Mouse (Mus musculus) intestine, embryonic 16.5 days (tissue): ENCODE data around the gene Dlg4. TPM values are rescaled to one million over a fixed set of nuclear protein-coding genes. Genes with fewer than 3 reads are reported as not detected.

Source experiments
- ATAC-seq: fragments of 200-750 bp; cut with Nextera tagmentation; 2 replicates; pipeline ENCODE4 v1.8.0; 2017; ENCODE audit warnings: moderate TSS enrichment, moderate library complexity
- H3K27ac ChIP-seq: fragments of 300-500 bp; sonication (generic); 2 replicates; pipeline ENCODE4 v1.5.1; 2014; ENCODE audit warnings: mild to moderate bottlenecking, low read length
- H3K27me3 ChIP-seq: fragments of 300-500 bp; sonication (generic); replicated peaks from 2 replicates; pipeline ENCODE4 v1.6.1; 2014; ENCODE audit warnings: low read length, control low read depth, mixed read lengths; ENCODE audit not compliant: control insufficient read depth, insufficient read depth
- H3K36me3 ChIP-seq: fragments of 300-500 bp; sonication (generic); 2 replicates; pipeline ENCODE4 v1.6.1; 2014; ENCODE audit warnings: low read length, control low read depth; ENCODE audit not compliant: control insufficient read depth, insufficient read depth
- H3K4me1 ChIP-seq: fragments of 300-500 bp; sonication (generic); 2 replicates; pipeline ENCODE4 v1.6.1; 2014; ENCODE audit warnings: low read length, control low read depth, mixed read lengths; ENCODE audit not compliant: control insufficient read depth, insufficient read depth
- H3K4me2 ChIP-seq: fragments of 300-500 bp; sonication (generic); 2 replicates; pipeline ENCODE4 v1.6.1; 2014; ENCODE audit warnings: low read depth, low read length, control low read depth
- H3K4me3 ChIP-seq: fragments of 300-500 bp; sonication (generic); 2 replicates; pipeline ENCODE4 v1.5.1; 2014; ENCODE audit warnings: mild to moderate bottlenecking, low read length
- H3K9ac ChIP-seq: fragments of 300-500 bp; sonication (generic); 2 replicates; pipeline ENCODE4 v1.6.1; 2014; ENCODE audit warnings: low read depth, low read length
- H3K9me3 ChIP-seq: fragments of 300-500 bp; sonication (generic); 2 replicates; pipeline ENCODE4 v1.6.1; 2016; ENCODE audit warnings: low read length, control low read depth; ENCODE audit not compliant: control insufficient read depth
- WGBS: fragments of 180-500 bp; shearing (Covaris S2); extraction: QIAGEN DNeasy Blood & Tissue Kit; methylation state at CpG from one replicate; pipeline ENCODE4 v1.1.7; 2014; 5-methylcytosine and 5-hydroxymethylcytosine counted together
- polyA plus RNA-seq: library from polyadenylated mRNA; unstranded; fragments of >200 nt; fragmentation: Nextera tagmentation; extraction: Ambion mirVana; gene quantifications from 2 replicates; pipeline ENCODE4 v1.2.1, GENCODE M21; 2015

Gene Dlg4
- polyA plus RNA-seq, 1 experiment from 2014 or later = 6.1 TPM

DNA sequence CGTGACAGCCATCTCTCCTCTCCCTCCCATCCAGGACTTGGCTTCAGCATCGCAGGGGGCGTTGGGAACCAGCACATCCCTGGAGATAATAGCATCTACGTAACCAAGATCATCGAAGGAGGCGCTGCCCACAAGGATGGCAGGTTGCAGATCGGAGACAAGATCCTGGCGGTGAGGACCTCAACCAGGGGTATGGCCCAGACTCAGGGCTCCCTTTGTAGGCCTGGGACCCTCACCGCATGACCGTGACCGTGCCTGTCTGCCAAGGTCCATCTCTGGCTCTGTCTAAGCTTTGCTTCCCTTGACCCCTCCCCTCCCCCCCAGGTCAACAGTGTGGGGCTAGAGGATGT lies 14.6 kb downstream of the Dlg4 start:
- WGBS = 97% methylated on average over 11 of the region's 11 CpGs
- no peak overlapping the region for H3K27ac ChIP-seq
- H3K27me3 ChIP-seq = no peaks in the 10 kb centered on the region
- ATAC-seq = no peak
- no peaks in the 10 kb centered on the region for H3K9me3 ChIP-seq
- H3K36me3 ChIP-seq = 0 out of 2 replicates have a peak, but pooled peaks cover 7% of the 10 kb centered on the region
- no peak overlapping the region for H3K4me2 ChIP-seq
- no peak overlapping the region for H3K9ac ChIP-seq
- H3K4me3 ChIP-seq = no peak overlapping the region
- H3K4me1 ChIP-seq = peaks cover 30% of the 10 kb centered on the region

DNA sequence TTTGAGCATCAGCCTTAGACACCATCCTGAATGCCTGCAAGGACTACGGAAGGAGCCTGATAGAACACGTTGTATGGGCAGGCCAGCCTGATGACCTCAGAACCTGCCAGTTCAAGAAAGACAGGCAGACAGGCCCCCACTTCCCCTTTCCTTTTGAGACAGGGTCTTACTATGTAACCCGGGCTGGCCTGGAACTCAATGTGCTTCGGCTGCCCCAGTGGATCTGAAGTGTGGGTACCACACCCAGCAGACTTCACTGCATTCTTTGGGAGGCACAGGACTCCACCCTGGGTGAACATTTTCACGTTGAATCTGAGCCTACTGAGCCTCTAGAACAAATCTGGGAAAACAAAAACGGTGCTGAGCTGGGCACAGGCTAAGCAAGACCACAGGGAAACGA lies 21.4 kb downstream of the Dlg4 start:
- no peak overlapping the region for H3K4me3 ChIP-seq
- 75% methylated on average over 7 of the region's 7 CpGs for WGBS

DNA sequence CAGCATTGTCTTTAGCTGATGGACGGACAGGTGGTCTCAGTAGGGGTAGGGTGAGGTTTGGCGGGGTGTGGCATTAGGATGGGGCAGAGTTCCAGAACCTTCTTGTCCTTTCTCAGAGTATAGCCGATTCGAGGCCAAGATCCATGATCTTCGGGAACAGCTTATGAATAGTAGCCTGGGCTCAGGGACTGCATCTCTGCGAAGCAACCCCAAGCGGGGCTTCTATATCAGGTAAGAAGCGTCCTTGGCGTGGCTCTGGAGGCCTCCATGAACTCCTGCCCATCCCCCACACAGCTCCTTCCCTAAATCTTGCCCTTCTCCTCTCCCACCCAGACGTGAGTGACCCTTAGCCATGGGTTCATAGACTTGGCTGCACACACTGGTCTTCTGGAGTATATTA lies 22.9 kb downstream of the Dlg4 start:
- H3K27ac ChIP-seq = no peak overlapping the region
- H3K9me3 ChIP-seq = no peaks in the 10 kb centered on the region
- H3K27me3 ChIP-seq = no peaks in the 10 kb centered on the region
- H3K9ac ChIP-seq = no peak overlapping the region
- no peaks in the 10 kb centered on the region for H3K36me3 ChIP-seq
- WGBS = 92% methylated on average over 10 of the region's 10 CpGs
- H3K4me3 ChIP-seq = no peak overlapping the region
- no peak overlapping the region for H3K4me2 ChIP-seq
- no peaks in the 10 kb centered on the region for H3K4me1 ChIP-seq
- ATAC-seq = no peak

More for the DNA sequence above, 21.4 kb downstream of the Dlg4 start:
- Histone ChIP-seq H3K36me3 (no peaks in the 10 kb centered on the region), H3K4me2 (no peak overlapping the region), H3K4me1 (no peaks in the 10 kb centered on the region), H3K27me3 (no peaks in the 10 kb centered on the region), H3K27ac (no peak overlapping the region), H3K9me3 (no peaks in the 10 kb centered on the region), H3K9ac (no peak overlapping the region)
- no peak for ATAC-seq

DNA sequence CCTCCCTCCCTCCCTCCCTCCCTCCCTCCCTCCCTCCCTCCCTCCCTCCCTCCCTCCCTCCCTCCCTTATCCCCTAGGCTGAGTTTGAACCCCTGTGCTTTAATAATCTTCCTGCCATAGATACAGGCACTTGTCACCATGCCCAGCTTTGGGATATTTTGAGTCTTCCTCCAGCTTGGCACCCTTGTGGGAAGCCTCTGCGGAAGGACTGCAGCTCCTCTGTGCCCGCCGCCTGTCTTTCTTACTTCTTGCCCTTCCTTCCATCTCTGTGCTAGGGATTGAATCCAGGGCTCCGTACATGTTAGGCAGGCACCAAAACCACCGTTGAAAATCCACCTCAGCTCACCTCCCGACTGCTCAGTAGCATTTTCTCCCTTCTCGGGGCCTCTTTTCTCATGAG lies 23.4 kb downstream of the Dlg4 start:
- no peaks in the 10 kb centered on the region for H3K4me1 ChIP-seq
- 87% methylated on average over 7 of the region's 7 CpGs for WGBS
- no peak for ATAC-seq
- H3K27me3 ChIP-seq = no peaks in the 10 kb centered on the region
- no peaks in the 10 kb centered on the region for H3K36me3 ChIP-seq
- H3K9me3 ChIP-seq = no peaks in the 10 kb centered on the region
- no peak overlapping the region for H3K9ac ChIP-seq
- H3K27ac ChIP-seq = no peak overlapping the region
- no peak overlapping the region for H3K4me3 ChIP-seq
- H3K4me2 ChIP-seq = no peak overlapping the region

DNA sequence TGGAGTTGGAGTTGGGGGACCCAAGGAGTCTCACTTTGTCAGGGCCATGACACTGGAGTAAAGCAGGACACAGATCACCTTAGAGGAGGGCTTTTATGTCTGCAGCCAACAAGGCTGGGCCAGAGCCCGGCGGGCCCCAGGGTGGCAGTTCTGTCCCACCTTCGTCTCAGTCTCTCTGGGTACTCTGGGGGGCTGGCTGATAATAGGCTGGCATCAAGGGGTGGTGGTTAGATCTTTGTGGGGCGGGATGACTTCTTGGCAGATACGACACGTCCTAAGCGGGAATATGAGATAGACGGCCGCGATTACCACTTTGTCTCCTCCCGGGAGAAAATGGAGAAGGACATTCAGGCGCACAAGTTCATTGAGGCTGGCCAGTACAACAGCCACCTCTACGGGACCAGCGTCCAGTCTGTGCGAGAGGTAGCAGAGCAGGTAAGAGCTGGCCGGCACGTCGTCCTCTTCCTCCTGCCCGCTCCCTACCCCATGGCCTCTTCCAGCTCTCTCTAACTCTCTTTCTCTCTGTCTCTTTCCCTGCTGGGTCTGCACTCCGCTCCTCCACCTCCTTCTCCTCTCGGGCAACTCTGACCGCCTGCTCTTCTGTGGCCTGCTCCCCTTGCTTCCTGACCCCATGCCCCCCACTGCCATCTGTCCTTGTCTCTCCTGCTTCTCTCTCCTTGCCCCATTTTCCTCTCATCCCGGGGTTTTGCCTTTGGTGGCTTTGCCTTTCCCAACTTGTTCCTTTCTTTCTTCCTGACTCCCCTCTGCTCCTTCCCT lies 25.8 kb downstream of the Dlg4 start:
- Histone ChIP-seq H3K4me1 (no peaks in the 10 kb centered on the region), H3K9ac (no peak overlapping the region), H3K36me3 (no peaks in the 10 kb centered on the region), H3K9me3 (no peaks in the 10 kb centered on the region), H3K4me3 (no peak overlapping the region), H3K4me2 (no peak overlapping the region), H3K27ac (no peak overlapping the region), H3K27me3 (no peaks in the 10 kb centered on the region)
- no peak for ATAC-seq
- 89% methylated on average over 23 of the region's 23 CpGs for WGBS

DNA sequence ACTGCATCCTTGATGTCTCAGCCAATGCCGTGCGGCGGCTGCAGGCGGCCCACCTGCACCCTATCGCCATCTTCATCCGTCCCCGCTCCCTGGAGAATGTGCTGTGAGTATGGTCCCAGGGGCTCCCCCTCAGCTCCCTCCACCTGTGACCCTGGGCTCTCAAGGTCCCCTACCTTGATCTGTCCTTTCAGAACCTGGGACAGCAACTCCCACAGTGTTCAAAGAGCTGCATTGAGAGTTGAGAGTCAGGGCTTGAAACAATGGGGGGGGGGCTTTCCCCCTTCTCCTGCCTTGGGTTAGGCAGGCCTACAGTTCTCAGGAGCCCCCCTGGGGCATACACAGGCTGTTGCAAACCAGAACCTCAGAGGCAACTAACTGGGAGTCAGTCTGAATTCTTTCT lies 26.9 kb downstream of the Dlg4 start:
- no peaks in the 10 kb centered on the region for H3K9me3 ChIP-seq
- H3K27me3 ChIP-seq = no peaks in the 10 kb centered on the region
- no peak overlapping the region for H3K4me2 ChIP-seq
- WGBS = 82% methylated on average over 7 of the region's 7 CpGs
- no peak for ATAC-seq
- no peaks in the 10 kb centered on the region for H3K36me3 ChIP-seq
- H3K9ac ChIP-seq = no peak overlapping the region
- no peak overlapping the region for H3K27ac ChIP-seq
- H3K4me3 ChIP-seq = no peak overlapping the region
- H3K4me1 ChIP-seq = no peaks in the 10 kb centered on the region

DNA sequence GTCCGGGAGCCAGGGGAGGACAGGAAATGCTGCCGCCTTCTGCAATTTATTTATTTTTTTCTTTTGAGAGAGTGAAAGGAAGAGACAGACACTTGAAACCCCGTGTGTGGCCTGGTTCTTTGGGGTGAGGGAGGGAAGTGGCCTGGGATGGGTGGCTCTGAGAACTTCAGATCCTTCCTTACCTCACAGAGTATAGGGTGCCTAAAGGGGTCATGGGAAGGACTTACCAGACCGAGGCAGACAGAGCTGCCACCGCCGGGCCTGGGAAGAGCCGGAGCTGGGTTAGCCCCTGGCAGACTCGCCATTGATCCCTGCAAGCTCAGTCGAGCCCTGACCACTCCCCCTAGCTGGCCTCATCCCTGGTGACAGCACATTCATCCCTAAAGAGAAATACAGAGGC lies 28.7 kb downstream of the Dlg4 start:
- Histone ChIP-seq H3K27ac (no peak overlapping the region), H3K36me3 (no peaks in the 10 kb centered on the region), H3K4me1 (no peaks in the 10 kb centered on the region), H3K9me3 (no peaks in the 10 kb centered on the region), H3K4me3 (no peak overlapping the region), H3K9ac (no peak overlapping the region), H3K27me3 (no peaks in the 10 kb centered on the region), H3K4me2 (no peak overlapping the region)
- 41% methylated on average over 9 of the region's 9 CpGs for WGBS
- no peak for ATAC-seq

DNA sequence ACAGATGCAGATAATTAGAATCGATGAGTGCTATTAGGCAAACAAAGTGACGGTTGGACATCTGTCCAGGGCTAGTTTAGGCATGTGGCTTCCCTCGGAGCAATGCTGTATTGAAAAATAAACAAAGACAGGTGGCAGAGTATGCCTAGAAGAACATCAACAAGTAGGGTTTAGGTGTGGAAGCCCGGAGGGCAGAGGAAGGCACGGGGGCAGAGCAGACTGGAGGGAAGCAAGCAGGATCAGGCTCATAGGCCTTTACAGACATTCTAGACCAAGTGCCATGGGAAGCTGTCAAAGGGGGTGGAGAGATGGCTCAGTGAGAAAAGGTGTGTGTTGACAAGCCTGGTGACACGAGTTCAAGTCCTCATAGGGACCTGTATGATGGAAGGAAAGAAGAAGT lies 32.6 kb downstream of the Dlg4 start:
- ATAC-seq = no peak
- Histone ChIP-seq H3K4me2 (no peak overlapping the region), H3K9ac (no peak overlapping the region), H3K36me3 (no peaks in the 10 kb centered on the region), H3K27me3 (0 out of 2 replicates have a peak, but pooled peaks cover 2% of the 10 kb centered on the region), H3K4me1 (no peaks in the 10 kb centered on the region), H3K27ac (no peak overlapping the region), H3K4me3 (no peak overlapping the region), H3K9me3 (no peaks in the 10 kb centered on the region)
- 65% methylated on average over 6 of the region's 6 CpGs for WGBS

DNA sequence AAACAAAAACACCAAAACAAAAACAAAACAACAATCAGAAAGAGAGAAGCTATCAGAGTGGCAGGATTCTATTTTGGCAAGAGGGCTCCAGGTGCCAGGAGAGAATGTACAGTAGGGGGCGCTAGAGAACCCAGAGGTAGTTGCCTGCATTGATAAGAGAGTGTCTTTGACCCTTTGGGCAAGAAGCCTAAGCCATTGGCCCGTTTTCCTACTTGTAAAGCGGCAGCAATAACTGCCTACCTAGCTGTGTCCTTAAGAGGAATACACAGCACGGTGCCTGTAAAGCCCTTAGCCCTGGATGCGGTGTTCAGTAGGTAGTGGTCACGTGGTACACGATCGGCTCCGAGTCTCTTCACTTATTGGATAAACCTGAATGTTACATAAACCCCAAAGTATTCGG lies 33.1 kb downstream of the Dlg4 start:
- Histone ChIP-seq H3K9me3 (no peaks in the 10 kb centered on the region), H3K4me1 (no peaks in the 10 kb centered on the region), H3K27ac (no peak overlapping the region), H3K4me2 (no peak overlapping the region), H3K4me3 (no peak overlapping the region), H3K9ac (no peak overlapping the region), H3K27me3 (0 out of 2 replicates have a peak, but pooled peaks cover 4% of the 10 kb centered on the region), H3K36me3 (no peaks in the 10 kb centered on the region)
- 52% methylated on average over 10 of the region's 10 CpGs for WGBS
- ATAC-seq = no peak

DNA sequence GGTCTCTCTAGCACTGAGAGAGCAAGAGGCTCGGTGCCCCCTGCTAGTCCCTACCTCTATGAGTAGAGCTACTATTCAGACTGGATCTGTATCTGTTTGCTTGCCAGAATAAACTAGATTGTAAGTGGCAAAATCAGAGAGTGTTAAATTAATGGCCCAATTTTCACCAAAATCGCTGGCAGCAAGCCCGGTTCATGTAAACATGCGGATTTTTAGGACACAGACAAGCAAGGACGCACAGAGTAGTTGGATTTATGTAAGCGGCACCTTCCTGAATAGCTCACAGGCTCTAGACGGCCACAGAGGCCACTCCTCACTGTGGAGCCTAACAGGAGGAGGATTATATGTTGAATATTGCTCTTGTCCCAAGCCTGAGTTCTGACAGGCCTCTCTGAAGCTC lies 36.4 kb downstream of the Dlg4 start:
- Histone ChIP-seq H3K4me3 (no peak overlapping the region), H3K4me1 (0 out of 2 replicates have a peak, but pooled peaks cover 3% of the 10 kb centered on the region), H3K36me3 (no peaks in the 10 kb centered on the region), H3K27ac (no peak overlapping the region), H3K27me3 (peaks cover 4% of the 10 kb centered on the region; the same call in 1 of the 2 replicates), H3K9me3 (no peaks in the 10 kb centered on the region), H3K9ac (no peak overlapping the region), H3K4me2 (no peak overlapping the region)
- 57% methylated on average over 7 of the region's 7 CpGs for WGBS
- ATAC-seq = no peak
